Mouse (Mus musculus): ENCODE data around the gene Kmo. TPM values are rescaled to one million over a fixed set of nuclear protein-coding genes. Genes with fewer than 3 reads are reported as not detected.

The Kmo gene
- total RNA-seq (2023), result 100 to 1,000 TPM; 116 to 135 TPM

DNA sequence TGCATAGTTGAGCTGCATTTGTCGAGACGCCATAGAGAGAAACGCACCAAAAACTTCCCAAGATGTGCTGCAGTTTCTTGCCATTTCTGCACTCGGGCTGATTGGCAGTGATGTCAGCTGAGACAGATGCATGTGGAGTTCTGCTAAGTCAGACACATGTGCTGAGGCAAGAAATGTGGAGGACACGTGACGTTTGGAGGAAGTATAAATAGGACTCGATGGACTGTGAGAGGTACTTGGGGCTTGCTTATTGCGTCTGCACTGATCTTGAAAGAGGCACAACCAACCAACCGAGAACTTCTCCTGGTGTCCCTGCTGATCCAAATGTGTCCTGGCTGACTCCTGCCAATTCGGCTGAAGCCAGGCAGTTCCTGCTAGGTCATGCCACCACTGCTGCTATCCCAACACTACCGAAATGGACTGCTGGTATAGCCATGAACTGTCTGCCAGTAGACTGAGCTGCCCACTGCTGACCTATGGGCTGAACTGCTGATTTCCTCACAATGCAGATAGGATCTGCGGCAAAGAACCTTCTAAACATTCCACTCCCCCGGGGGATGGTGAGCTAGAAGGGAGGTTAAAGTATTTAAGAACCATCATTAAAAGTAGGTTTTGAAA is at the start of gene Kmo:
Kmo (plus strand) TSS at position 568 of the 618 bp plus-strand sequence.

DNA sequence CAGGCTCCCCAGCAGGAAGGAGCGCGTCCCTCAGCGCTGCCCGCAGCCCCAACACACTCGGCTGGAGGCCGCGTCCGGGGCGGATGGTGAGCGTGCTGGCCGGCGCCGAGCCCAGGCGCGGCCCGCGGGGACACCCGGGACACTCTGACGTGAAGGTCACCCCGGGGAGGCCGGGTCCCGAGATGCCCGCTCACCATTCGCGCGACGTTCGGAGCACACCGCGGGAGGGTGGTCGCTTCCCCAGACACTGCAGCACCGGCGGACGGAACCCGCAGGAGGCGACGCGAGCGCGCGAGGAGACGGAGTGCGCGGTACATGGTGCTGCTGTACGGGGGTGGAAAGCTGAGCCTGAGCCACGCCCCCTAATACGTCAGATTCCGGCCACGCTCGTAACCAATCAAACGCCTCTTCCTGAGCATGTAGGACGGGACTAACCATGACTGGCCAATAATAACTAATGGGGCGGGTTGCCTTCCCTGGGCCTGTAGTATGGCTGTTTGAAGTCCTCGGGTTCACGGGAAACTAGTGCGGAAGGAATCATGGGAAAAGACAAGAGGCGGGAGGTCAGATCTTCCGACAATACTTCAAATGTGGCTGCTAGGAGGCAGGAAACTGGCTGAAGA is 5.2 kb downstream of the Kmo start, which contains the start of gene Fh1:
Fh1 (minus strand) TSS at position 379 of the 623 bp plus-strand sequence.

DNA sequence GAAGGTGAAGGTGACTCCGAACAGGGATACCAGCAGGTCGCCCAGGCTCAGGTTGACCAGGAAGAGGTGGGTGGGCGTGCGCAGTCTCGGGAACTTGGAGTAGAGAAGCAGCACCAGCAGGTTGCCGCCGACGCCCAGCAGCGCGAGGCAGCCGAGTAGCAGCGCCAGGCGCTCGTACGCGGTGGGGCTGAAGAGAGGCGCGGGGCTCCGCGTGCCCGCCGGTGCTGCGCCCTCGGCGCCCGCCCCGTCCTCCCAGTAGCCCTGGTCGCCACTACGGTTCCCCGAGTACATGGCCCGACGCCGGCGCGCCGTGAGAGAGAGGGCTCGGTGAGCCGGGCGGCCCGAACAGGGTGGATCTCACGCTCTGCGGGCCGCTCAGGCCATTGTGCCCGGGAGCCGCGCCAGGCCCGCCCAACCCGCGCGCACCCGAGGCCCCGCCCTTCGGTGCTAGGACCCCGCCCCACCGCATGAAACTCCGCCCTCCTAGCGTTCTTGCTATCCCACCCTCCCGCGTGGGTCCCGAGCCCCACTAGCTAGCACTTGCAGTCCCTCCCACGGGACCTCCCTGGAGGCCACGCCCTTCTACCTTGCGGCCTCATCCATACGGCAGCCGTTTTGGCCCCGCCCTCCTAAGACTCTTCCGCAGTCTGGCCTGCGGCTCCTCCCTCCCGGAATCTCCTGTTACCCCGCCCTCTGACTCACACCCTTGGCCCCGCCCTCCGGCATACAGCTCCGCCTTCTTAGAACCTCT is 72.2 kb downstream of the Kmo start, which contains the start of the genes Opn3 and Chml:
Opn3 (minus strand) TSS at position 531 of the 751 bp plus-strand sequence.
Chml (minus strand) TSS at position 656 of the 751 bp plus-strand sequence.

DNA sequence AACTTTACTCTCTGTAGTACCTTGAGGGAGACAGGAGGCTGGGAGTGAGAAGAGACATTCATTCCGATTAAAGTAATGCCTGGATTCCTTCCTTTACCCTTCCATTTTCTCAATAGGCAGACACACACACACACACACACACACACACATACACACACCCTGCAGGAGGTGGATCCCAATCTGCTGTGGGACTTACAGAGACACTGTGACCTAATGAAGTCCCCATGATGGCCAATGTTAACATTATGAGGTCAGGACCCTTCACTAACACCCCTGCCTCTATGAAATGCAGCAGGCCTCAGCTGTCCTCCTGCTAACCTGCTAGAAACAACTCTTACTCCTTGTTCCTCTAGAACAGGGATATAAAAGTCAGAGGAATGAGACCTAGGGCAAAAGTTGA is 78.1 kb downstream of the Kmo start, which contains the start of gene Wdr64:
Wdr64 (plus strand) TSS at position 301 of the 400 bp plus-strand sequence.

Other genes starting within 250 kb of the Kmo start
- gene Rgs7, start 127.9 kb upstream of the Kmo start, total RNA-seq (2023), result under 1 TPM in 1 of 2 experiments, not detected in 1; 0.42 TPM
- gene Fh1, start 5.3 kb downstream of the Kmo start, total RNA-seq (2023), result 10 to 100 TPM; 60.1 to 72.4 TPM
- 1 to 10 TPM; 2.4 to 3.2 TPM for gene Opn3, start 72.4 kb downstream of the Kmo start, total RNA-seq (2023)
- 1 to 10 TPM; 9.3 to 9.8 TPM for gene Chml, start 72.5 kb downstream of the Kmo start, total RNA-seq (2023)
- not detected for gene Wdr64, start 78.2 kb downstream of the Kmo start, total RNA-seq (2023)

All from B cell, adult 67 days (primary cell).